Comparison of ENCODE assay signal across 8 mouse cellular contexts in the genomic region with DNA sequence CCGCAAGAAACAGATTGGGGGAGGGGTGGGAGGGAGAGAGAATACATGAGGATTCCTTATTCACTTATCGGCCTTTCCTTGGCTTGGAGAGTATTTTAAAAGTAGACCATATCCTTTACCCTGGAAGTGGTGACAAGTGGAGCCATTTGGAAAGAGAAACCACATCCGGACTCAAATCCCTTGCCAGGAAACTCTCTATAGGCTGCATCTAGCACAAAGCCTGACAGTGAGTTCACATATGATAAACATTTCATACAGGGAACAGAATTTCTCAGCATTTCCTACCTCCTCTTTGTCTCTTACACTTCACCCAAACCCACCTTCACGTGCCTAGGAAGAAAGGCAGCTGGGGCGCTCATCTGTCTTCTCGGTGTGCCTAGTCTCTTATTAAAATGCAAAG. TPM values are rescaled to one million over a fixed set of nuclear protein-coding genes. Genes with fewer than 3 reads are reported as not detected.
DNase-seq lines count a peak whose midpoint lies in the region; ATAC-seq and TF ChIP-seq lines count a peak whose summit lies in the region.

No protein-coding gene starts in this region.

- no peak for TF ChIP-seq POLR2A in lung, adult 2 months (IDR thresholded peaks at IDR 0.05; ENCODE audit: borderline replicate concordance, extremely low read depth, low read depth, low read length)

- WGBS in lung, adult 2 months = 5% methylated on average over 6 of the region's 6 CpGs
- WGBS in hindbrain, embryonic 14.5 days = 8% methylated on average over 6 of the region's 6 CpGs
- 5% methylated on average over 6 of the region's 6 CpGs for WGBS in midbrain, postnatal 0 days

- no peaks in the 10 kb centered on the region for H3K27me3 ChIP-seq in hindbrain, embryonic 14.5 days (ENCODE audit: control insufficient read depth, insufficient read depth, low read length)
- no peaks in the 10 kb centered on the region for H3K27me3 ChIP-seq in midbrain, postnatal 0 days (ENCODE audit: insufficient read depth, low read length)

- H3K36me3 ChIP-seq in hindbrain, embryonic 14.5 days (replicated peaks; ENCODE audit: control insufficient read depth, insufficient read depth) = peaks cover 42% of the 10 kb centered on the region
- peaks cover 18% of the 10 kb centered on the region for H3K36me3 ChIP-seq in midbrain, postnatal 0 days (ENCODE audit: insufficient read depth, low read length)

- peak overlapping the region; percentile 57 for H3K4me2 ChIP-seq in hindbrain, embryonic 14.5 days (replicated peaks)
- H3K4me2 ChIP-seq in midbrain, postnatal 0 days (ENCODE audit: low read depth, low read length, poor library complexity, severe bottlenecking) = peak overlapping the region; percentile 72

- no peak for DNase-seq in lung, adult 2 months
- no peak for DNase-seq in lung, adult 18-20 months
- DNase-seq in embryo, embryonic 10 days (ENCODE audit: low spot score) = peak; percentile 27
- peak; percentile 39 for DNase-seq in hindbrain, embryonic 14.5 days (ENCODE audit: low spot score)
- no peak for DNase-seq in midbrain, postnatal 0 days (ENCODE audit: low spot score)
- no peak for DNase-seq in gastrocnemius, postnatal 14 days
- DNase-seq in gastrocnemius, adult 8-10 months (ENCODE audit: low spot score in 2 of 2) = no peak
- DNase-seq in left cerebral cortex, adult 8-10 months (ENCODE audit: low spot score in 2 of 2) = no peak

- peak overlapping the region; percentile 85 for H3K9ac ChIP-seq in hindbrain, embryonic 14.5 days
- peak overlapping the region; percentile 57 for H3K9ac ChIP-seq in midbrain, postnatal 0 days (replicated peaks; ENCODE audit: low read length, poor library complexity, severe bottlenecking)

- ATAC-seq in hindbrain, embryonic 14.5 days (ENCODE audit: low FRiP score) = no peak
- ATAC-seq in midbrain, postnatal 0 days (ENCODE audit: low FRiP score) = no peak

- intact Hi-C loops in gastrocnemius, postnatal 14 days (cut with DNase I; ENCODE audit: low total_unique reads) = no loop called here

- peak overlapping the region; percentile 87 for H3K4me3 ChIP-seq in lung, adult 2 months (replicated peaks; ENCODE audit: extremely low read depth, low read depth, low read length)
- H3K4me3 ChIP-seq in hindbrain, embryonic 14.5 days (replicated peaks; ENCODE audit: low read length) = peak overlapping the region; percentile 67
- peak overlapping the region; percentile 44 for H3K4me3 ChIP-seq in midbrain, postnatal 0 days (ENCODE audit: low read depth, low read length)

- peak overlapping the region; percentile 93 for H3K27ac ChIP-seq in hindbrain, embryonic 14.5 days
- peak overlapping the region; percentile 84 for H3K27ac ChIP-seq in midbrain, postnatal 0 days (ENCODE audit: low read depth, low read length)

- peaks cover 3% of the 10 kb centered on the region; the same call in 1 of the 2 replicates for H3K4me1 ChIP-seq in lung, adult 2 months (ENCODE audit: control insufficient read depth, insufficient read depth, low read length)
- peaks cover 13% of the 10 kb centered on the region for H3K4me1 ChIP-seq in hindbrain, embryonic 14.5 days (replicated peaks; ENCODE audit: control insufficient read depth, insufficient read depth, low read length)
- H3K4me1 ChIP-seq in midbrain, postnatal 0 days (ENCODE audit: insufficient read depth, low read length) = peaks cover 3% of the 10 kb centered on the region; the same call in 1 of the 2 replicates

- no peaks in the 10 kb centered on the region for H3K9me3 ChIP-seq in hindbrain, embryonic 14.5 days (ENCODE audit: control insufficient read depth, low read length)
- H3K9me3 ChIP-seq in midbrain, postnatal 0 days (ENCODE audit: low read length) = no peaks in the 10 kb centered on the region

- no peak for TF ChIP-seq CTCF in lung, adult 2 months (IDR thresholded peaks at IDR 0.05; ENCODE audit: insufficient read depth, low read length)
- no peak for TF ChIP-seq CTCF in midbrain, postnatal 0 days (IDR thresholded peaks at IDR 0.05)

RNA-seq across cellular contexts. Expression of gene Fbf1, which starts 0.7 kb away (rescaled TPM):
- 26.5 and 35.5 TPM in 2 replicates for polyA plus RNA-seq in lung, adult 2 months (2012; rRNA removed)
- 43.0 and 45.4 TPM in 2 replicates for polyA plus RNA-seq in hindbrain, embryonic 14.5 days (2014; fragmentation: Nextera tagmentation; extraction: Ambion mirVana)
- total RNA-seq in midbrain, postnatal 0 days (2014; rRNA removed) = 82.2 and 83.0 TPM in 2 replicates
- 38.6 and 43.7 TPM in 2 replicates for polyA plus RNA-seq in midbrain, postnatal 0 days (2015; fragmentation: Nextera tagmentation; extraction: Ambion mirVana)
- total RNA-seq in gastrocnemius, postnatal 14 days (2021) = 10 to 100 TPM in 1 of 2 experiments, 1 to 10 TPM in 1; 9.1 to 11.6 TPM
- 10 to 100 TPM in 2 of 4 experiments, 1 to 10 TPM in 2; 8.3 to 12.8 (median 10.0) TPM for total RNA-seq in gastrocnemius, adult 8-10 months (2022)
- total RNA-seq in left cerebral cortex, adult 8-10 months (2022) = 10 to 100 TPM; 68.8 to 81.3 (median 76.5) TPM

RNA-seq across cellular contexts. Expression of gene Mrpl38, which starts 28.6 kb away (rescaled TPM):
- 32.9 and 41.3 TPM in 2 replicates for polyA plus RNA-seq in lung, adult 2 months (2012; rRNA removed)
- 79.4 and 83.1 TPM in 2 replicates for polyA plus RNA-seq in hindbrain, embryonic 14.5 days (2014; fragmentation: Nextera tagmentation; extraction: Ambion mirVana)
- total RNA-seq in midbrain, postnatal 0 days (2014; rRNA removed) = 74.3 and 100 TPM in 2 replicates
- polyA plus RNA-seq in midbrain, postnatal 0 days (2015; fragmentation: Nextera tagmentation; extraction: Ambion mirVana) = 77.0 and 78.7 TPM in 2 replicates
- total RNA-seq in gastrocnemius, postnatal 14 days (2021) = 10 to 100 TPM; 41.8 to 49.5 TPM
- total RNA-seq in gastrocnemius, adult 8-10 months (2022) = 10 to 100 TPM; 46.4 to 51.6 (median 50.3) TPM
- total RNA-seq in left cerebral cortex, adult 8-10 months (2022) = 10 to 100 TPM; 43.3 to 64.9 (median 56.2) TPM

RNA-seq across cellular contexts. Expression of gene Ten1, which starts 31.4 kb away (rescaled TPM):
- 26.9 and 29.3 TPM in 2 replicates for polyA plus RNA-seq in lung, adult 2 months (2012; rRNA removed)
- polyA plus RNA-seq in hindbrain, embryonic 14.5 days (2014; fragmentation: Nextera tagmentation; extraction: Ambion mirVana) = 80.7 and 88.0 TPM in 2 replicates
- total RNA-seq in midbrain, postnatal 0 days (2014; rRNA removed) = 54.2 and 60.5 TPM in 2 replicates
- polyA plus RNA-seq in midbrain, postnatal 0 days (2015; fragmentation: Nextera tagmentation; extraction: Ambion mirVana) = 91.2 and 101 TPM in 2 replicates
- total RNA-seq in gastrocnemius, postnatal 14 days (2021) = 10 to 100 TPM; 26.9 to 31.6 TPM
- 10 to 100 TPM; 15.7 to 18.4 (median 17.2) TPM for total RNA-seq in gastrocnemius, adult 8-10 months (2022)
- 10 to 100 TPM; 34.4 to 47.6 (median 39.6) TPM for total RNA-seq in left cerebral cortex, adult 8-10 months (2022)

RNA-seq across cellular contexts. Expression of gene Acox1, which starts 31.6 kb away (rescaled TPM):
- 45.6 and 67.9 TPM in 2 replicates for polyA plus RNA-seq in lung, adult 2 months (2012; rRNA removed)
- 67.5 and 75.7 TPM in 2 replicates for polyA plus RNA-seq in hindbrain, embryonic 14.5 days (2014; fragmentation: Nextera tagmentation; extraction: Ambion mirVana)
- 110 and 116 TPM in 2 replicates for total RNA-seq in midbrain, postnatal 0 days (2014; rRNA removed)
- 66.1 and 69.2 TPM in 2 replicates for polyA plus RNA-seq in midbrain, postnatal 0 days (2015; fragmentation: Nextera tagmentation; extraction: Ambion mirVana)
- total RNA-seq in gastrocnemius, postnatal 14 days (2021) = 10 to 100 TPM; 43.3 to 49.3 TPM
- 100 to 1,000 TPM in 2 of 4 experiments, 10 to 100 TPM in 2; 88.9 to 111 (median 97.2) TPM for total RNA-seq in gastrocnemius, adult 8-10 months (2022)
- 100 to 1,000 TPM; 122 to 132 (median 126) TPM for total RNA-seq in left cerebral cortex, adult 8-10 months (2022)

RNA-seq across cellular contexts. Expression of gene Trim65, which starts 36.3 kb away (rescaled TPM):
- polyA plus RNA-seq in lung, adult 2 months (2012; rRNA removed) = 17.3 and 21.4 TPM in 2 replicates
- 2.7 and 2.9 TPM in 2 replicates for polyA plus RNA-seq in hindbrain, embryonic 14.5 days (2014; fragmentation: Nextera tagmentation; extraction: Ambion mirVana)
- total RNA-seq in midbrain, postnatal 0 days (2014; rRNA removed) = 5.7 and 7.6 TPM in 2 replicates
- polyA plus RNA-seq in midbrain, postnatal 0 days (2015; fragmentation: Nextera tagmentation; extraction: Ambion mirVana) = 2.3 TPM in 2 replicates
- 1 to 10 TPM; 3.3 to 3.5 TPM for total RNA-seq in gastrocnemius, postnatal 14 days (2021)
- 1 to 10 TPM; 3.4 to 4.5 (median 4.0) TPM for total RNA-seq in gastrocnemius, adult 8-10 months (2022)
- 1 to 10 TPM; 6.3 to 7.7 (median 7.4) TPM for total RNA-seq in left cerebral cortex, adult 8-10 months (2022)

Comparison
In these comparisons a context has a peak if more than half of its experiments do, and no peak if none do; other contexts are left out.
1. DNase-seq: peak in embryo, embryonic 10 days (single experiment) and hindbrain, embryonic 14.5 days (single experiment); none in lung, adult 2 months (single experiment), lung, adult 18-20 months (0 of 2), midbrain, postnatal 0 days (single experiment), gastrocnemius, postnatal 14 days (single experiment), gastrocnemius, adult 8-10 months (0 of 2) and left cerebral cortex, adult 8-10 months (0 of 2).
2. Peak in every context shown above with its lines, with median percentiles within 50 percentile points of each other: H3K4me3 ChIP-seq.